Mouse (Mus musculus): ENCODE data around the gene Tctn1.

- TF ChIP-seq EP300 (IDR thresholded peaks at IDR 0.05; ENCODE audit: low read depth in 1 of 2, low read length in 2 of 2) (no peak), HCFC1 (IDR thresholded peaks at IDR 0.05; ENCODE audit: low read depth, low read length) (peak; percentile 76), CTCF (IDR thresholded peaks at IDR 0.05 in 2 of 3, conservative IDR thresholded peaks at IDR 0.05 in 1 of 3; ENCODE audit: control insufficient read depth in 1 of 3, insufficient read depth in 1 of 3, low read depth in 2 of 3, low read length in 3 of 3, poor library complexity in 1 of 3, severe bottlenecking in 1 of 3) (no peak), CHD1 (IDR thresholded peaks at IDR 0.05; ENCODE audit: low read depth, low read length) (no peak), MYC (IDR thresholded peaks at IDR 0.05; ENCODE audit: low read depth, low read length) (no peak), NRF1 (IDR thresholded peaks at IDR 0.05; ENCODE audit: insufficient read depth, low read depth, low read length, poor library complexity, severe bottlenecking) (no peak), USF2 (IDR thresholded peaks at IDR 0.05; ENCODE audit: borderline replicate concordance in 1 of 2, insufficient read depth in 1 of 2, low read depth in 1 of 2, low read length in 2 of 2) (no peak), TAL1 (IDR thresholded peaks at IDR 0.05; ENCODE audit: low read length) (no peak), POLR2AphosphoS2 (IDR thresholded peaks at IDR 0.05; ENCODE audit: low read length) (no peak)
Observed at GRCm38 (mm10) chr5:122206475-122206874, 57.8 kb downstream of the Tctn1 start, which contains the start of gene Hvcn1.

Measured in MEL (cell line).